Mouse (Mus musculus) B cell, adult 2 months (primary cell): Measurements from ENCODE around the gene Plekha6.

ENCODE experiments used
- DNase-seq, 2 experiments: peaks; one replicate each; pipeline ENCODE4 v3.0.0; 2022

Gene Plekha6

GRCm38 (mm10) chr1:133247189-133247588 is 83.2 kb downstream of the Plekha6 start:
- DNase-seq, result no peak

DNA sequence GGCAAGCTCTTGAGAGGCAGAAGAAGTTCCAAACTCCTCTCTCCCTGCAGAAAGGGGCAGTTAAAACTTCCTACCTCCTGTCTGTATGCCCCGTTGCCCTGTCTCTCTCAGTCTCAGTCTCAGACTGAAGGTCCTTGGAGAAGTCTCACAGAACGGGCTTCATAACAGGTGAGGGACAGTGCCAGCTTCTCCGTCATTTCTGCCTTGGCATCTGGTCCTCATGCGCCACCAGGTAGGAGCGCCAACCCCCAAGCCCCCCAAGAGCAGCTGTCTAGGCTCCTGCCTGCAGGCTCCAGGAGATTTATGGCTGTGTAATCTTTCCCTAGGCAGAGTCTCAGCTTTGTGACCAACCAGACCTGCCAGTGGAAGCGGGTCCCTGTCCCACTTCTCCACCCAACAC is 86.8 kb downstream of the Plekha6 start:
- DNase-seq, result no peak

GRCm38 (mm10) chr1:133251625-133252034 is 87.6 kb downstream of the Plekha6 start:
- no peak for DNase-seq

- DNase-seq, result no peak
Observed at GRCm38 (mm10) chr1:133252251-133252650, 88.2 kb downstream of the Plekha6 start.

- DNase-seq, result no peak
Observed at GRCm38 (mm10) chr1:133252801-133253531, 89.0 kb downstream of the Plekha6 start.

- no peak for DNase-seq
Observed at GRCm38 (mm10) chr1:133253532-133253866, 89.5 kb downstream of the Plekha6 start.

GRCm38 (mm10) chr1:133254226-133254625 is 90.2 kb downstream of the Plekha6 start:
- peak in 1 of 2 experiments; percentile 23 for DNase-seq

GRCm38 (mm10) chr1:133254856-133255764 is 91.1 kb downstream of the Plekha6 start:
- DNase-seq, result peak; percentile 27

- DNase-seq, result no peak
Observed at GRCm38 (mm10) chr1:133255776-133256175, 91.8 kb downstream of the Plekha6 start.

DNA sequence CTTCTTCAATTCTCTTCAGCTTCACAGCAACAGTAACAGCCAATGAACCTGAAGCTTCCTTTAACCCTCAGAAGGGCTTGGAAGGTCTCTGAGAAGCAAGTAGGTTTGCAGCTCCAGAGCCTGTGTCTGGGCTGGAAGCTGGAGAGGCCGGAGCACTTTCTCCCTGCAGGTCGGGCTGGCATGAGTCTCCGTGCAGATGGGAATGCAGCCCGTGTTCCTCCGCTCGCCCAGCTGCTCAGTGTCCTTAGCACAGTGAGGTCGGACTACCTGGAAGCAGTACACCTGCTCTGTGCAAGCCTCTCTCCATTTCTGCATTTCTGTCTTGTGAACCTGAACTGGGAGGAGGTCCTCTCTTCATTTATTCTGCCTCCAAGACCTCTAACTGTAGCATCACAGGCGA is 92.3 kb downstream of the Plekha6 start:
- DNase-seq, result no peak

GRCm38 (mm10) chr1:133258694-133259093 is 94.7 kb downstream of the Plekha6 start:
- no peak for DNase-seq

- DNase-seq, result no peak
Observed at GRCm38 (mm10) chr1:133262628-133263027, 98.6 kb downstream of the Plekha6 start.

DNA sequence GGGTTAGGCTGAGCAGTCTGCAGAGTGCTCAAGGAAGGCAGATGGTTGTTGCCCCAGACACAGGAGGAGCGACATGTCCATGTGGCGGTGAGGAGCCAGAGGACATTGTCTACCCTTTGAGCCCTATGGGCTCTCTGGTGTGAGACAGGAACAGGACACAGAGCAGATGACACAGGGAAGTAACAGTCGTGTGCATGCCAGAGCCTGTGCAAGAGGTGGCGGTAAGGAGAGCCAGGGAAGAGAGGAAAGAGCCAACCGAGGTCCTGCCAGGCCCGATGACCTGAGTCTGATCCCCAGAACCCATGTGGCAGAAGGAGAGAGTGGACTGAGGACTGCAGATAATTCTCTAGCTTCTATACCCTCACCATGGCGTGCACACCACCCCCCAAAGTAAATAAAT is 99.1 kb downstream of the Plekha6 start:
- DNase-seq, result no peak

- DNase-seq, result no peak
Observed at GRCm38 (mm10) chr1:133264367-133264766, 100.4 kb downstream of the Plekha6 start.

DNA sequence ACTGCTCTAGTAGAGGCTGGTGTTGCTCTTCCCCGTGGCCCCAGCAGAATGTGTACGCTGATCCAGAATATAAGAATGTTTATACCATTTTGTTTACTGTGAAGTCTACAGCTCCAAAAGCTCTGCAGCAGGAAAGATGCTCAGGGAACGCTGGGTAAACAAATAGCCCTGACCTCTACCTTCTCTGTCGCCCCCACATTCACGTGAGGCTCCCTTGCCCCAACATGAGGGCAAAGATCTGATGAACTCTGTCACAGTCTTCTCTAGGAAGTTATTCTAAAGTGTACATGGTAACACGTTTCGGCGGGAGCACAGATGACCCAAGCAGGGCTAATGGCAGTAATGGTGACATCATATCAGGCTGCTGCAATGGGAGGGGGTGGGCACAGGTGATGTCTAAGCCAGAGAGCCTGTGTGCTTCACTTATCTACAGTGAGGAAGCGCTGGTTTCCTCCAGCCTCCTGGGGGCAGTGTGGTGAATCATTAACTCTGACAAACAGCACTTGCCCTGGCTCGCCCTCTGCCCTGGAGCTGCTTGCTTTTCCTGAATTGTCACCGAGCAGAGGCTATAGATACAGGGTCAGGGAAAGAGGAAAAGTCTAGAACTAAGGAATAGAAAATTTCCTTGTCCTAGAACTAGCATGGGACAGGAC is 101.2 kb downstream of the Plekha6 start:
- no peak for DNase-seq

DNA sequence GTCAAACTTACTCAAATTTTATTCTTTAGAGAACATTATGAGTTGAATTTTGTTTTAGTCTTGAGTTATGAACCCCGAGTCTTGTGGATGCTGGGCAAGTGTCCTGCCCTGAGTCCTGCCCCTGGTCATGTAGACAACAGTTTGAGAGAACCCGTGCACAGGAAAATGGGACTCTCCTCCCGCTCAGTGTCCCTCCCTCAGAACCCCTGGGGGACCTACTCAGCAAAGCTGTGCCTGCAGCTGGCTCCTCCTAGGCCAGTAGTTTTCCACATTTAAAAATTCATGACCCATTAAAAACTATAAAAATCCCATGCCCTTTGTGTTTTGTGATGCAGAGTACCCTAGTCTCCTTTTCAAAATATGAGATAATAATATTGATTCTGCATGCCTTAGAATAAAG is 103.1 kb downstream of the Plekha6 start:
- DNase-seq, result no peak

DNA sequence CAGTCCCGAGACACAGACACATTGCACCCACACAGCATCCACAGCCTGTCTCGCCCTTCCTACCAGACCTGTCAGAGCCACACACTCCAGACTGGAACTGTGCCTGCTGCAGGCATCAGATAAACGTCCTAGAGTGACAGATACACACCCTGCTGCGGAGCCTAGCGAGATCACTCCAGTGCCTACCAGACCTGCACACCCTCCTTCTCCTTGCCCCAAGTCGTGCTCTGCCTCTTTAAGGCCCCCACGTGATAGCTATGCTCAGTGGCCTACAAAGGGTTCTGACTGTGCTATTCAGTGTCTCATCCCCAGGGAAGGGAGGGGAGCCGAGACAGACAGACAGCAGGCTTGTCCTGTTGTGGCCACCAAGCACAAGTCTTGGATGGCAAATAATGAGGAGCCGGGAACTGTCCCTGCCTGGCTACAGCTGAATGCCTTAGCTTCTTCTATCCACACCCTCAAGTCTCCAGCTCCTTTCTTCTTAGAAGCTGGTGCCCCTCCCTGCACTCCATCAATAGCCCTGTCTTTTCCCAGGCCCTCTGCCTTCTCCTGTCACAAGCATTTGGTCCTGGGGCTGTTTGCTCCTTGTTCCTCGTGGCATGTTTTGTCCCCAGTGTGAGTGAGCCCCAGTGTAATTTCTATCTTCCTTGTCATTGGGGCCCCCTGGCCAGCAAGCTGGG is 103.9 kb downstream of the Plekha6 start:
- no peak for DNase-seq

DNA sequence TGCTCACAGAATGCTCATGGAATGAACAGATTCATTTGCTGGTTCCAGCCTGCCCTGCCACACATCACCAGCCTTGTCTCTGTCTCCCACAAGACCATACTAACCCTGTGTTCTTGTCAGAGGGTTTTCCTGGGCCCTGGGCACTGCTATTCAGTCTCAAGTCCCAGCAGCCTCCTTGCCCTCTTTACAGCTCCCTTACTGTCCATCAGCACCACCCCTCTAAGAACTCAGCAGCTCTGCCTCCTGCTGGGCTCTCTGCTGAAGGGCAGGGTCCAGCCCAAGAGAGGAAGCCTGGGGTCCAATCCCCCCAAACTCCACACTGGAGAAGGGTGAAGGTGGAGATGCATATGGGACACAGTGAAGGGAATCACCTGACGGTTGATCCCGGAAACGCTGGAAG is 104.5 kb downstream of the Plekha6 start:
- no peak for DNase-seq

DNA sequence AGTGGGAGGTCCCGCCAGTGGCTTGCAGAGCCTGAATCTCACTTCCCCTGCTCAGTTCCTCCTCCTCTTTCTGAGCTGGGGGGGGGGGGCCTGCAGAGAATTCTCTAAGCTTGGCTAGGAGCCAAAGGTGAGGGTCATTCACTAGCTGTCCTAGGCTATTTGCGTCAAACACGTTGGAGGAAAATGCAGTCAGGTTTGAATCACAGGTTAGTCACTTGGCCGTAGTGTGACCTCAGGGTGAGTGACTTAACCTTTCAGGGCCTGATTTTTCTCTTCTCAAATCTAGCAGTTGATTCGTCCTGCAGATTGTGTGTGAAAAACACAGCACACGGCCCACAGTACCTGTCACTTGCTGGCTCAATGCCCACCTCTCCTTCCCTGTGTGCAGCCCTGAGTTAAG is 106.3 kb downstream of the Plekha6 start:
- peak; percentile 13 to 21 for DNase-seq

DNA sequence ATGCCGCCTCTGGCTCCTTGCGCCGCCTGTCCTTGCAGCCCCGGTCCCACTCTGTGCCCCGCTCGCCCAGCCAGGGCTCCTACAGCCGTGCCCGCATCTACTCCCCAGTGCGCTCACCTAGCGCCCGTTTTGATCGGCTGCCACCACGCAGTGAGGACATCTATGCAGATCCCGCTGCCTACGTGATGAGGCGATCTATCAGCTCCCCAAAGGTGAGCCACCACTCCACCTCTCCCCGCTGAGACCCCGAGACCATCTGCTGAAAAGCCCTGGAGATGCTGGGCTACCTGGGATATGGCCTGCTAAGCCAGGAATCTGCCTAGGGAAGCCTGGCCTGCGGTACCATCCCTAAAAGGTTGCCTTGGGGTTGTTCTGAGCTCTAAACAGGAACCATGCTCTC is 110.2 kb downstream of the Plekha6 start:
- no peak for DNase-seq

- DNase-seq, result no peak
Observed at GRCm38 (mm10) chr1:133276983-133277382, 113.0 kb downstream of the Plekha6 start.

- no peak for DNase-seq
Observed at GRCm38 (mm10) chr1:133278539-133278938, 114.5 kb downstream of the Plekha6 start.
